Mouse (Mus musculus): ENCODE results near the gene Hist1h2be. TPM values are rescaled to one million over a fixed set of nuclear protein-coding genes. Genes with fewer than 3 reads are reported as not detected.

Gene Hist1h2be
- polyA plus RNA-seq, 1 experiment from 2014 or later = 4.2 TPM

Small RNA genes lying within 50 kb of the gene (microRNA-seq; reads per million reads assigned to microRNA genes)
- not detected for gene Gm44297
- gene Gm44359 = not detected
- not detected for gene Gm44394

Other genes starting within 250 kb of the Hist1h2be start
- 16.9 and 17.1 TPM in 2 replicates for gene Abt1, start 197.3 kb downstream of the Hist1h2be start, polyA plus RNA-seq (2016; fragmentation: Nextera tagmentation; extraction: Ambion mirVana)
- 0.08 and 0.10 TPM in 2 replicates for gene Btn1a1, start 155.2 kb downstream of the Hist1h2be start, polyA plus RNA-seq (2016; fragmentation: Nextera tagmentation; extraction: Ambion mirVana)
- gene Btn2a2, start 132.3 kb downstream of the Hist1h2be start, polyA plus RNA-seq (2016; fragmentation: Nextera tagmentation; extraction: Ambion mirVana) = 0.99 and 1.9 TPM in 2 replicates
- gene Hist1h4h, start 90.1 kb downstream of the Hist1h2be start, polyA plus RNA-seq (2016; fragmentation: Nextera tagmentation; extraction: Ambion mirVana) = 2.4 and 4.5 TPM in 2 replicates
- gene Hist1h2af, start 87.2 kb downstream of the Hist1h2be start, polyA plus RNA-seq (2016; fragmentation: Nextera tagmentation; extraction: Ambion mirVana) = 8.0 and 11.7 TPM in 2 replicates
- 4.7 and 5.3 TPM in 2 replicates for gene Hist1h3g, start 85.7 kb downstream of the Hist1h2be start, polyA plus RNA-seq (2016; fragmentation: Nextera tagmentation; extraction: Ambion mirVana)
- 0.56 and 0.69 TPM in 2 replicates for gene Hist1h2bh, start 77.7 kb downstream of the Hist1h2be start, polyA plus RNA-seq (2016; fragmentation: Nextera tagmentation; extraction: Ambion mirVana)
- 1.3 and 1.4 TPM in 2 replicates for gene Hist1h3f, start 77.1 kb downstream of the Hist1h2be start, polyA plus RNA-seq (2016; fragmentation: Nextera tagmentation; extraction: Ambion mirVana)
- 0.73 and 1.3 TPM in 2 replicates for gene Hist1h4f, start 69.5 kb downstream of the Hist1h2be start, polyA plus RNA-seq (2016; fragmentation: Nextera tagmentation; extraction: Ambion mirVana)
- 0.59 and 0.67 TPM in 2 replicates for gene Hist1h1d, start 67.9 kb downstream of the Hist1h2be start, polyA plus RNA-seq (2016; fragmentation: Nextera tagmentation; extraction: Ambion mirVana)
- 5.6 and 7.8 TPM in 2 replicates for gene Hist1h3e, start 58.8 kb downstream of the Hist1h2be start, polyA plus RNA-seq (2016; fragmentation: Nextera tagmentation; extraction: Ambion mirVana)
- 109 and 113 TPM in 2 replicates for gene Hist1h2ae, start 49.9 kb downstream of the Hist1h2be start, polyA plus RNA-seq (2016; fragmentation: Nextera tagmentation; extraction: Ambion mirVana)
- 7.3 and 8.1 TPM in 2 replicates for gene Hist1h2bg, start 49.7 kb downstream of the Hist1h2be start, polyA plus RNA-seq (2016; fragmentation: Nextera tagmentation; extraction: Ambion mirVana)
- gene Hist1h2bf, start 46.9 kb downstream of the Hist1h2be start, polyA plus RNA-seq (2016; fragmentation: Nextera tagmentation; extraction: Ambion mirVana) = 2.4 and 3.5 TPM in 2 replicates
- gene Hist1h2ad, start 46.7 kb downstream of the Hist1h2be start, polyA plus RNA-seq (2016; fragmentation: Nextera tagmentation; extraction: Ambion mirVana) = 1.3 and 3.9 TPM in 2 replicates
- 7.7 and 9.6 TPM in 2 replicates for gene Hist1h3d, start 45.4 kb downstream of the Hist1h2be start, polyA plus RNA-seq (2016; fragmentation: Nextera tagmentation; extraction: Ambion mirVana)
- 109 and 120 TPM in 2 replicates for gene Hist1h4d, start 39.5 kb downstream of the Hist1h2be start, polyA plus RNA-seq (2016; fragmentation: Nextera tagmentation; extraction: Ambion mirVana)
- gene Hist1h1e, start 1.4 kb upstream of the Hist1h2be start, polyA plus RNA-seq (2016; fragmentation: Nextera tagmentation; extraction: Ambion mirVana) = 19.6 and 20.6 TPM in 2 replicates
- 0.60 and 0.98 TPM in 2 replicates for gene Hist1h2ac, start 62.8 kb upstream of the Hist1h2be start, polyA plus RNA-seq (2016; fragmentation: Nextera tagmentation; extraction: Ambion mirVana)
- gene Hist1h2bc, start 63.1 kb upstream of the Hist1h2be start, polyA plus RNA-seq (2016; fragmentation: Nextera tagmentation; extraction: Ambion mirVana) = 16.9 and 17.0 TPM in 2 replicates
- gene Hist1h1t, start 74.7 kb upstream of the Hist1h2be start, polyA plus RNA-seq (2016; fragmentation: Nextera tagmentation; extraction: Ambion mirVana) = 0.26 TPM in 1 of 2 replicates, not detected in the other
- gene Hist1h4c, start 77.3 kb upstream of the Hist1h2be start, polyA plus RNA-seq (2016; fragmentation: Nextera tagmentation; extraction: Ambion mirVana) = 6.4 and 6.5 TPM in 2 replicates
- gene Hfe, start 89.7 kb upstream of the Hist1h2be start, polyA plus RNA-seq (2016; fragmentation: Nextera tagmentation; extraction: Ambion mirVana) = 1.6 and 2.0 TPM in 2 replicates
- 8.6 and 11.8 TPM in 2 replicates for gene Hist1h1c, start 117.7 kb upstream of the Hist1h2be start, polyA plus RNA-seq (2016; fragmentation: Nextera tagmentation; extraction: Ambion mirVana)
- gene Hist1h3c, start 124.5 kb upstream of the Hist1h2be start, polyA plus RNA-seq (2016; fragmentation: Nextera tagmentation; extraction: Ambion mirVana) = 9.6 TPM in 2 replicates
- gene Hist1h2bb, start 125.6 kb upstream of the Hist1h2be start, polyA plus RNA-seq (2016; fragmentation: Nextera tagmentation; extraction: Ambion mirVana) = 3.5 and 3.7 TPM in 2 replicates
- 55.9 and 60.6 TPM in 2 replicates for gene Hist1h2ab, start 130.0 kb upstream of the Hist1h2be start, polyA plus RNA-seq (2016; fragmentation: Nextera tagmentation; extraction: Ambion mirVana)
- 6.3 and 9.7 TPM in 2 replicates for gene Hist1h3b, start 131.1 kb upstream of the Hist1h2be start, polyA plus RNA-seq (2016; fragmentation: Nextera tagmentation; extraction: Ambion mirVana)
- 4.4 and 5.9 TPM in 2 replicates for gene Hist1h4b, start 135.9 kb upstream of the Hist1h2be start, polyA plus RNA-seq (2016; fragmentation: Nextera tagmentation; extraction: Ambion mirVana)
- gene Hist1h4a, start 140.1 kb upstream of the Hist1h2be start, polyA plus RNA-seq (2016; fragmentation: Nextera tagmentation; extraction: Ambion mirVana) = 0.51 and 0.62 TPM in 2 replicates
- gene Hist1h3a, start 141.3 kb upstream of the Hist1h2be start, polyA plus RNA-seq (2016; fragmentation: Nextera tagmentation; extraction: Ambion mirVana) = 3.0 and 5.3 TPM in 2 replicates
- 2.1 and 4.0 TPM in 2 replicates for gene Hist1h1a, start 142.5 kb upstream of the Hist1h2be start, polyA plus RNA-seq (2016; fragmentation: Nextera tagmentation; extraction: Ambion mirVana)
- not detected in 2 replicates for gene Trim38, start 148.8 kb upstream of the Hist1h2be start, polyA plus RNA-seq (2016; fragmentation: Nextera tagmentation; extraction: Ambion mirVana)
- 0.04 TPM in 1 of 2 replicates, not detected in the other for gene Slc17a2, start 185.9 kb upstream of the Hist1h2be start, polyA plus RNA-seq (2016; fragmentation: Nextera tagmentation; extraction: Ambion mirVana)
- not detected in 2 replicates for gene Slc17a3, start 218.3 kb upstream of the Hist1h2be start, polyA plus RNA-seq (2016; fragmentation: Nextera tagmentation; extraction: Ambion mirVana)
- gene Slc17a1, start 246.6 kb upstream of the Hist1h2be start, polyA plus RNA-seq (2016; fragmentation: Nextera tagmentation; extraction: Ambion mirVana) = not detected in 2 replicates

All from limb, embryonic 10.5 days (tissue).